Mouse (Mus musculus) liver, embryonic 14.5 days (tissue): ENCODE measurements at regions not wholly inside any gene's neighbourhood (a gene's known extent, or its start where the extent isn't known, plus 50 kb on each side); places are given as distances from the start of the nearest gene placed in this dataset.
"Not testable (repeated sequence)": the region's sequence is repeated elsewhere in the genome, so short reads cannot be mapped to it uniquely, and the experiment has no call there.

ENCODE experiments used
- ATAC-seq: fragments of 200-750 bp; cut with Nextera tagmentation; 2 replicates; pipeline ENCODE4 v1.8.0; 2017; ENCODE audit warnings: moderate number of reproducible peaks, mild to moderate bottlenecking, moderate library complexity; ENCODE audit not compliant: insufficient read depth
- DNase-seq, 3 experiments: peaks; one replicate each; pipeline ENCODE4 v3.0.0-alpha.2; 2012 to 2013; ENCODE audit warnings: low read depth in 3 of 3, low spot score in 3 of 3
- H3K27ac ChIP-seq: fragments of 300-500 bp; sonication (generic); 2 replicates; pipeline ENCODE4 v1.5.1; 2014; ENCODE audit warnings: moderate library complexity, mild to moderate bottlenecking, control low read depth, inconsistent platforms
- H3K27me3 ChIP-seq: fragments of 300-500 bp; sonication (generic); 2 replicates; pipeline ENCODE4 v1.6.1; 2014; ENCODE audit warnings: mild to moderate bottlenecking, low read length, moderate library complexity; ENCODE audit not compliant: control insufficient read depth, insufficient read depth
- H3K36me3 ChIP-seq: fragments of 300-500 bp; sonication (generic); replicated peaks from 2 replicates; pipeline ENCODE4 v1.6.1; 2014; ENCODE audit warnings: low read depth; ENCODE audit not compliant: control insufficient read depth, insufficient read depth
- H3K4me1 ChIP-seq, 2 experiments: fragments of 200-500 bp in 1 of 2; fragments of 300-500 bp in 1 of 2; sonication (generic) in 1 of 2; replicated peaks; 2 replicates each; pipeline ENCODE4 v1.6.1; 2012 to 2014; ENCODE audit warnings: antibody characterized with exemption in 1 of 2, inconsistent platforms in 1 of 2, low read length in 1 of 2; ENCODE audit not compliant: control insufficient read depth in 2 of 2, insufficient read depth in 2 of 2
- H3K4me2 ChIP-seq: fragments of 300-500 bp; sonication (generic); 2 replicates; pipeline ENCODE4 v1.6.1; 2014; ENCODE audit warnings: low read depth, mild to moderate bottlenecking, control low read depth, moderate library complexity
- H3K4me3 ChIP-seq, 2 experiments: fragments of 200-500 bp in 1 of 2; fragments of 300-500 bp in 1 of 2; sonication (generic) in 1 of 2; 2 replicates each; pipeline ENCODE4 v1.5.1; 2012 to 2014; ENCODE audit warnings: low read depth in 2 of 2, low read length in 2 of 2, mild to moderate bottlenecking in 2 of 2, control low read depth in 1 of 2, inconsistent platforms in 1 of 2, moderate library complexity in 1 of 2; ENCODE audit not compliant: insufficient read depth in 1 of 2
- H3K9ac ChIP-seq: fragments of 300-500 bp; sonication (generic); replicated peaks from 2 replicates; pipeline ENCODE4 v1.6.1; 2014; ENCODE audit warnings: mild to moderate bottlenecking, control low read depth, moderate library complexity
- H3K9me3 ChIP-seq: fragments of 300-500 bp; sonication (generic); 2 replicates; pipeline ENCODE4 v1.6.1; 2016; ENCODE audit warnings: low read length, mixed read lengths; ENCODE audit not compliant: control insufficient read depth
- CTCF ChIP-seq: IDR thresholded peaks from 2 replicates; pipeline ENCODE4 v1.5.1; 2016; ENCODE audit warnings: antibody characterized with exemption, low read depth, control low read depth
- EP300 ChIP-seq: IDR thresholded peaks from 2 replicates; pipeline ENCODE4 v1.6.1; 2016; ENCODE audit warnings: antibody characterized with exemption, low read depth
- WGBS: fragments of 180-500 bp; shearing (Covaris S2); extraction: QIAGEN DNeasy Blood & Tissue Kit; methylation state at CpG from one replicate; pipeline ENCODE4 v1.1.7; 2014; ENCODE audit not compliant: insufficient replicate concordance; 5-methylcytosine and 5-hydroxymethylcytosine counted together

DNA sequence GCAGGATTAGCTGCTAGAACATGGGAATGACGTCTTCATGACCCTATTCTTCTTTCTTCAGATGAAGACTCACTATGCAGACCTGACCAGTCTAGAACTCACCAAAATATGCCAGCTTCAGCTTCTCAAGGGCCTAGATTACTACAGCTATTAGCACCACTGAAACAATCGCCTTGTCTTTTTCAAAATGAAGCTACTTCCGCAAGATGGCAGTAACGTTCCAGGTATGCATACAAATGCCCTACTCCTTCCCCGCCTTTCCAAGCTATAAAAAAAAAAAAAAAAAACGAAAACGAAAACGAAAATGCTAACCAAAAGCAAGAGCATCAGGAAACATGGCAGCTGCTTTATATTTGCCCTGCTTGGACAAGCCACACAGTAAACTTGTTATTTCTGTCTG lies 192.6 kb upstream of the Olfr1324 start:
- H3K9ac ChIP-seq: no peak overlapping the region
- H3K36me3 ChIP-seq: no peaks in the 10 kb centered on the region
- no peak overlapping the region for H3K4me2 ChIP-seq
- WGBS: 51% methylated on average over 8 of the region's 8 CpGs
- H3K4me3 ChIP-seq: no peak overlapping the region
- H3K9me3 ChIP-seq: no peaks in the 10 kb centered on the region
- H3K27ac ChIP-seq: no peak overlapping the region
- no peaks in the 10 kb centered on the region for H3K4me1 ChIP-seq
- H3K27me3 ChIP-seq: no peaks in the 10 kb centered on the region
- no peak for TF ChIP-seq CTCF
- TF ChIP-seq EP300: no peak
- ATAC-seq (no peak), DNase-seq (no peak)

DNA sequence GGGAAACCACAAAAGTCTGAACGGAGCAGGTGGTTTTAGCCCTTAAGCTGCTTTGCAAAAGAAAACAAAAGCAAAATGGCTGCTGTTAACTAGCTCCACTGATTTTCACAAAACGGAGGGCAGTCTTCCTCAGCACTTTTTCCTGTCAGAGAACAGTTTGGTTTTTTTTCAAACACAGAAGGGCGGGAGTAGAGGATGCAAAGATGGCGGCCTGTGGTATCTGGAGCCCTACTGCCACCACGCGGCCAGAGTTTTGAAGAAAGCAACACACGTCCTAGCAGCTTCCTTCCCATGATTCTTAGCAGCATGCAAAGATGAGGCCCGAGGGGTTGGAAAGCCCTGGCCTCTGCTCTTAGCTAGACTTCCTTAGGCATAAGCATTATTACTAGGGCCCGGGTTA lies 191.6 kb upstream of the Olfr1324 start:
- H3K4me3 ChIP-seq: no peak overlapping the region
- H3K9ac ChIP-seq: no peak overlapping the region
- no peaks in the 10 kb centered on the region for H3K27me3 ChIP-seq
- no peaks in the 10 kb centered on the region for H3K9me3 ChIP-seq
- H3K27ac ChIP-seq: no peak overlapping the region
- TF ChIP-seq EP300 (no peak), CTCF (peak; percentile 68)
- no peaks in the 10 kb centered on the region for H3K36me3 ChIP-seq
- H3K4me1 ChIP-seq: no peaks in the 10 kb centered on the region
- peak; percentile 56 for ATAC-seq
- peak overlapping the region; percentile 42 for H3K4me2 ChIP-seq
- WGBS: 49% methylated on average over 9 of the region's 9 CpGs
- DNase-seq: peak in 2 of 3 experiments; percentile 51 to 69

DNA sequence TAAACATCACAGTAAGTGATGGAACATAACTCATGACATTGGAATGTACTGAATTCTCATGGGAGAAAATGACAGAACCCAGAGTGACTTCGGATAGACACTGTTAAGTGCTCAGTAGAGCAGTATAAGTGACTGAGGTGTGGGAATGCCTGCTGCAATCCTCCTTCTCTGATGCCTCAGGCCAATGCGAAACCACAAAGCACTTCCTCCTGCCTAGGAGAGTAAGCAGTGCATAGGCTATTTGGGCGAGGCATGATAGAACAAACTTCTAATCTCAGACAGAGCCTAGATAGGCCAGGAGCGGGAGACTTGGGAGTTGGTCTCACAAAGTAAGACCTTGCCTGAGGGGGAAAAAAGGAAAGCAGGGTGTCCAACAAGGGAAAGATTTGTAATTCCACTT lies 190.6 kb upstream of the Olfr1324 start:
- Histone ChIP-seq H3K4me1 (no peaks in the 10 kb centered on the region), H3K36me3 (no peaks in the 10 kb centered on the region), H3K9me3 (no peaks in the 10 kb centered on the region), H3K27me3 (no peaks in the 10 kb centered on the region), H3K27ac (no peak overlapping the region), H3K4me3 (no peak overlapping the region), H3K4me2 (no peak overlapping the region), H3K9ac (no peak overlapping the region)
- DNase-seq (no peak), ATAC-seq (no peak)
- no peak for TF ChIP-seq EP300
- no peak for TF ChIP-seq CTCF
- 43% methylated on average over 4 of the region's 4 CpGs for WGBS

DNA sequence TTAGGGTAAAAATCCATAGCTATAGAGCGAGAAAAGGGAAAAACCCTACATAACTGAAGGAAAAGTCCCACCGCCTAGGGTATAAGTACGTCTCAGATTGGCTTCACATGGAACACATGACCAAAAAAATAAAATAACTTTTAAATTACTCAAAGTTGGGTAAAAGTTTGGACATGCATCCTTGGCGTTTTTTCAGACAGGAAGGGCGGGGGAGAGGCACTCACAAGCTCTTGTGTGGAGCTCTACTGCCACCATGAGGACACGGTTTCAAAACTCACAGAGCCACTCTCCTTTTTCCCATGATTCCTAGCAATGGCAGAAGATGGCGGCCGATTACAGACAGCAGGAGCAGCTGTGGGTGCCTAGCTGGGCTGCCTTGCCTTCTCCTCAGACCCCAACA lies 188.6 kb upstream of the Olfr1324 start:
- DNase-seq, H3K4me1 ChIP-seq, H3K27ac ChIP-seq, H3K9ac ChIP-seq, H3K36me3 ChIP-seq, H3K27me3 ChIP-seq, ATAC-seq, H3K9me3 ChIP-seq: not testable (repeated sequence)
- peak; percentile 52 for TF ChIP-seq CTCF
- Histone ChIP-seq H3K4me2 (peak overlapping the region; percentile 39; the same call in 1 of the 2 replicates), H3K4me3 (peak overlapping the region in 1 of 2 experiments; percentile 36; a peak in 3 of 4 replicates)
- WGBS: 53% methylated on average over 8 of the region's 8 CpGs

DNA sequence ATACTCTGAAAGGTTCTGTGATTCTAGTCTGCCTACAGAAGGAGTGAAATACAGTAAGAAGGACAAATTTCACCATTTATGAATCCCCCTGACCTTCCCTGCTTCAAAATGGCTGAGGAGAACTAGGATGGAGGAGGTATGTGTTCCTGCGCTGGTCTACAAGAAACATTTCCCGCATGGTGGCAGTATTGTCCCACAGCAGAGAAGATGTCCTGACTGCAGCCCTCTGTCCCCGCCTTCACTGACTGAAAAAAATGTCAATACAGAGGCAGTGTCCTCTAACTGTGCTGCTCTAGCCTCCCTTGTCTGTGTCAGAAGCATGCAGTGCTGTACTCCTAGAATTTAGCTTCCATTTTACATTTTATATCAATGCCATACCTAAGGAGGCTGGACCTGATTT lies 186.6 kb upstream of the Olfr1324 start:
- TF ChIP-seq CTCF: peak; percentile 67
- H3K9ac ChIP-seq, H3K4me1 ChIP-seq, H3K36me3 ChIP-seq, H3K9me3 ChIP-seq, H3K27me3 ChIP-seq, H3K27ac ChIP-seq: not testable (repeated sequence)
- DNase-seq (peak in 1 of 3 experiments; percentile 53), ATAC-seq (peak; percentile 75; the same call in 1 of the 2 replicates)
- H3K4me3 ChIP-seq: peak overlapping the region; percentile 23 to 47; a peak in 3 of 4 replicates
- WGBS: 50% methylated on average over 3 of the region's 3 CpGs
- peak overlapping the region; percentile 36; the same call in 1 of the 2 replicates for H3K4me2 ChIP-seq
